Mouse (Mus musculus) limb, embryonic 11.5 days (tissue): ENCODE measurements around the gene Amy1. TPM values are rescaled to one million over a fixed set of nuclear protein-coding genes. Genes with fewer than 3 reads are reported as not detected.
"Not testable (repeated sequence)": the region's sequence is repeated elsewhere in the genome, so short reads cannot be mapped to it uniquely, and the experiment has no call there.

Experiments used
- ATAC-seq: fragments of 200-750 bp; cut with Nextera tagmentation; 2 replicates; pipeline ENCODE4 v1.8.0; 2017; ENCODE audit warnings: low read depth; ENCODE audit not compliant: insufficient number of reproducible peaks, low FRiP score, low TSS enrichment
- DNase-seq: peaks from one replicate; pipeline ENCODE4 v3.0.0-alpha.2; 2015; ENCODE audit warnings: low spot score
- H3K27ac ChIP-seq: fragments of 300-500 bp; sonication (generic); replicated peaks from 2 replicates; pipeline ENCODE4 v1.5.1; 2014; ENCODE audit warnings: low read depth, mild to moderate bottlenecking, low read length
- H3K27me3 ChIP-seq: fragments of 300-500 bp; sonication (generic); 2 replicates; pipeline ENCODE4 v1.6.1; 2014; ENCODE audit warnings: mild to moderate bottlenecking, low read length, mixed read lengths; ENCODE audit not compliant: control insufficient read depth, insufficient read depth
- H3K36me3 ChIP-seq: fragments of 300-500 bp; sonication (generic); 2 replicates; pipeline ENCODE4 v1.6.1; 2014; ENCODE audit warnings: mild to moderate bottlenecking, low read length, moderate library complexity, mixed read lengths; ENCODE audit not compliant: control insufficient read depth, insufficient read depth
- H3K4me1 ChIP-seq: fragments of 300-500 bp; sonication (generic); 2 replicates; pipeline ENCODE4 v1.6.1; 2014; ENCODE audit warnings: low read length, mixed read lengths; ENCODE audit not compliant: control insufficient read depth, insufficient read depth
- H3K4me2 ChIP-seq: fragments of 300-500 bp; sonication (generic); 2 replicates; pipeline ENCODE4 v1.6.1; 2014; ENCODE audit warnings: low read depth, mild to moderate bottlenecking, moderate library complexity; ENCODE audit not compliant: severe bottlenecking
- H3K4me3 ChIP-seq: fragments of 300-500 bp; sonication (generic); 2 replicates; pipeline ENCODE4 v1.5.1; 2014; ENCODE audit warnings: low read depth, low read length
- H3K9ac ChIP-seq: fragments of 300-500 bp; sonication (generic); 2 replicates; pipeline ENCODE4 v1.6.1; 2014; ENCODE audit warnings: mild to moderate bottlenecking, low read length
- H3K9me3 ChIP-seq: fragments of 300-500 bp; sonication (generic); 2 replicates; pipeline ENCODE4 v1.6.1; 2016; ENCODE audit warnings: low read length; ENCODE audit not compliant: control insufficient read depth
- WGBS: fragments of 180-500 bp; shearing (Covaris S2); extraction: QIAGEN DNeasy Blood & Tissue Kit; methylation state at CpG from one replicate; pipeline ENCODE4 v1.1.7; 2014; 5-methylcytosine and 5-hydroxymethylcytosine counted together
- polyA plus RNA-seq: library from polyadenylated mRNA; unstranded; fragments of >200 nt; fragmentation: Nextera tagmentation; extraction: Ambion mirVana; gene quantifications from 2 replicates; pipeline ENCODE4 v1.2.1, GENCODE M21; 2014

Gene Amy1
- polyA plus RNA-seq: 0.89 and 0.99 TPM in 2 replicates

DNA sequence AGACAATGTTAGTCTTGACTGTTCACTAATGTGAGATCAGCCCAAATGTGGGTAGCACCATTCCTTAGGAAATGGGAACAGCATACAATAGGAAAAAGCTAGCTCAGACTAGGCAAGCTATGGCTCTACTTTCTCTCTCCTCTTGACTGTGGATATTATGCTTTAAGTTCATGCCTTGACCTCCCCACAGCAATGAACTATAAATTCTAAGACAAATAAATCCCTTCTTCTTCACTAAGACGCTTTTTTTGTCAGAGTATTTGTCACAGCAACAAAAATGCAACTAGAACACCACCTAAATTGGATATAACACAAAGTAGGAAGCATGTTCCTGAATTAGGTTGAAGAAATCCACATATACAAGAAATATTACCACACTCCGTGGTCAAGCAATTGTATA is at the start of gene Amy1:
Gene Amy1, minus strand, starts transcription at position 101 of the 400 bp plus-strand sequence.
- no peak for DNase-seq
- Histone ChIP-seq H3K27me3 (no peaks in the 10 kb centered on the region), H3K4me2 (no peak within 1 kb of the TSS), H3K36me3 (peaks cover under 1% of the 10 kb centered on the region; the same call in 1 of the 2 replicates), H3K4me1 (no peaks in the 10 kb centered on the region), H3K9me3 (no peaks in the 10 kb centered on the region), H3K4me3 (no peak within 1 kb of the TSS), H3K9ac (no peak within 1 kb of the TSS), H3K27ac (no peak within 1 kb of the TSS)
- WGBS: 92% methylated on average over 2 of the region's 2 CpGs
- no peak for ATAC-seq

DNA sequence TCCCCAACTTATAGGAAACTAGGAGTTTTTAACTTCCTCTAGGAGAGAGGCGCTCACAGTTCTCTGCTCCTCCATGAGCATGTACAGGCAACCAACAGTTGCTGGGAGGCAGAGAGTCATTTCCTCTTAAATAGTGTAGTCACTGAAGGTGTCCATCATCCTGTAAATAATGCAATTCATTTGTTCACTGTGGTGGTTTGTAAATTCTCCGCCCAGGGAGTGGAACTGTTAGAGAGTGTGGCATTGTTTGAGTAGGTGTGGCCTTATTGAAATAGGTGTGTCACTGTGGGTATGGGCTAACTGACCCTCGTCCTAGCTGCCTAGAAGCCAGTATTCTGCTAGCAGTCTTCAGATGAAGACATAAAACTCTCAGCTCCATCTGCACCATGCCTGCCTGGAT is 47.8 kb upstream of the Amy1 start:
- 80% methylated on average over 3 of the region's 3 CpGs for WGBS

GRCm38 (mm10) chr3:113651386-113651785 is 44.9 kb upstream of the Amy1 start:
- 56% methylated on average over 3 of the region's 3 CpGs for WGBS
- H3K27ac ChIP-seq, ATAC-seq, H3K9ac ChIP-seq, DNase-seq, H3K4me3 ChIP-seq, H3K9me3 ChIP-seq, H3K4me2 ChIP-seq, H3K36me3 ChIP-seq, H3K4me1 ChIP-seq, H3K27me3 ChIP-seq: not testable (repeated sequence)

More for the DNA sequence above, 47.8 kb upstream of the Amy1 start:
- Histone ChIP-seq H3K9me3 (no peaks in the 10 kb centered on the region), H3K36me3 (no peaks in the 10 kb centered on the region), H3K4me3 (no peak overlapping the region), H3K27ac (no peak overlapping the region), H3K4me2 (no peak overlapping the region), H3K4me1 (no peaks in the 10 kb centered on the region), H3K27me3 (no peaks in the 10 kb centered on the region), H3K9ac (no peak overlapping the region)
- DNase-seq (no peak), ATAC-seq (no peak)

GRCm38 (mm10) chr3:113639545-113639944 is 33.0 kb upstream of the Amy1 start:
- Histone ChIP-seq H3K36me3 (no peaks in the 10 kb centered on the region), H3K4me2 (no peak overlapping the region), H3K27ac (no peak overlapping the region), H3K4me3 (no peak overlapping the region), H3K4me1 (no peaks in the 10 kb centered on the region), H3K9ac (no peak overlapping the region), H3K27me3 (no peaks in the 10 kb centered on the region), H3K9me3 (no peaks in the 10 kb centered on the region)
- DNase-seq: no peak
- WGBS: 84% methylated on average over 1 of the region's 1 CpGs
- ATAC-seq: no peak

DNA sequence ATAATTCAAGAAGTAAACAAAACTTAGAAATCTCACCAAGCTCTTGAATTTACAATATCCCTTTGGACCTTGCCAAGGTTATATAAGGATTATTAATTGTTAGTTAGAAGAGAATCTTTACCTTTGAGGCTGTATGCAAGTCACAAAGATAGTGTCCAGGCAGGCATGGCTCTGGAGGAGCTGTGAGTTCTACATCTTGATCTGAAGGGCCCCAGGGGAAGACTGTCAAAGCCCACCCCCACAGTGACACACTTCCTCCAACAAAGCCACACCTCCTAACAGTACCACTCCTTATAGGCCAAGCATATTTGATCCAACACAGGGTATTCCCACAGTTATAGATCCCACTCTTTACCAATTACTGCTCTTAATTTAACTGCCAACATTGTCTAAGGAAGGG is 27.7 kb upstream of the Amy1 start:
- no peaks in the 10 kb centered on the region for H3K27me3 ChIP-seq
- no peaks in the 10 kb centered on the region for H3K9me3 ChIP-seq
- H3K36me3 ChIP-seq: no peaks in the 10 kb centered on the region
- H3K4me1 ChIP-seq: no peaks in the 10 kb centered on the region
- no peak overlapping the region for H3K9ac ChIP-seq
- no peak overlapping the region for H3K27ac ChIP-seq
- DNase-seq: no peak
- H3K4me3 ChIP-seq: no peak overlapping the region
- ATAC-seq: no peak
- H3K4me2 ChIP-seq: no peak overlapping the region

DNA sequence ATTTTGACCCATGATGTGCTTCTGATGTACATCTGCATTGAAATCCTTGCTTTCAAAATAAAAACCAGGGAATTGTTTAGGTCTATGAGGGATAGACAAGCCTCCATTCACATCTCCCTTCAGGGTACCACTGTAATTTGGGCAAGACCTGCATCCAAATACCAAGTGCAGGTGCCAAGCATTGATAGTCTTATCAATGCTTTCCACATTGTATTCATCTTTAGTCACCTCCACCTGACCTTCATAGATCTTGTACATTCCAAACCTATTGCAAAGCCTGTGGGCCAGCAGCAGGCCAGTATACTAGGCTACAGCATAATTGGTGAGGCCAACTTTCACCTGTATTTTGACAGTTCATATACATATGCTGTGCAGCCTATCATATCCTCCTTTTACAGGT is 25.1 kb upstream of the Amy1 start:
- ATAC-seq: no peak
- Histone ChIP-seq H3K4me3 (no peak overlapping the region), H3K9me3 (no peaks in the 10 kb centered on the region), H3K36me3 (no peaks in the 10 kb centered on the region), H3K27ac (no peak overlapping the region), H3K4me1 (no peaks in the 10 kb centered on the region), H3K4me2 (no peak overlapping the region), H3K27me3 (no peaks in the 10 kb centered on the region), H3K9ac (no peak overlapping the region)
- no peak for DNase-seq

DNA sequence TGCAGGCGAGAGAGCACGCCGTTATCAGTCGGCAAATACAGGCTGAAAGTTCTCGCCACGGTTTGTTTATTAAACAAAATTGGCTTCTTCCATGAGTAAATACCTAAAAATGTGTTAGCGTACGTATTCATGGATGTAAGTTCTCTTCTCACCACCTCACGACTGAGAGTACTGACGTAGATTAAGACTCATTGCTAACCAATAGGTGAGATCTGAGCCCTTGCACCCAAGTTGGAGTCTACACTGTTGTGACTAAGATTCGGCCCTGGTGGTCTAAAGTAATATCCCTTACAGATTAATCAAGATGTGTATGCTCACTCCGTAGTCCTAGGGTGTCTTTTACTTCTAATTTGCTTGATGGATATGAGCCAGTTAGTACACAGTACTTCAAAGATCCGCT is 24.1 kb upstream of the Amy1 start:
- Histone ChIP-seq H3K9me3 (no peaks in the 10 kb centered on the region), H3K4me1 (no peaks in the 10 kb centered on the region), H3K9ac (peak overlapping the region; percentile 83), H3K4me2 (peak overlapping the region; percentile 50), H3K27me3 (no peaks in the 10 kb centered on the region), H3K27ac (peak overlapping the region; percentile 92), H3K4me3 (peak overlapping the region; percentile 51), H3K36me3 (no peaks in the 10 kb centered on the region)
- DNase-seq (no peak), ATAC-seq (no peak)
- WGBS: 18% methylated on average over 13 of the region's 13 CpGs

GRCm38 (mm10) chr3:113629606-113630359 is 23.3 kb upstream of the Amy1 start, which contains the start of gene Rnpc3:
Rnpc3 (minus strand) TSS chr3:113630149.
- peak within 1 kb of the TSS; percentile 92 for H3K27ac ChIP-seq
- H3K36me3 ChIP-seq: no peaks in the 10 kb centered on the region
- ATAC-seq: peak; percentile 98
- H3K4me2 ChIP-seq: peak within 1 kb of the TSS; percentile 50
- no peaks in the 10 kb centered on the region for H3K9me3 ChIP-seq
- H3K9ac ChIP-seq: peak within 1 kb of the TSS; percentile 83
- H3K27me3 ChIP-seq: no peaks in the 10 kb centered on the region
- H3K4me3 ChIP-seq: peak within 1 kb of the TSS; percentile 51
- no peaks in the 10 kb centered on the region for H3K4me1 ChIP-seq
- under 1% methylated on average over 62 of the region's 70 CpGs for WGBS
- peak; percentile 97 for DNase-seq

GRCm38 (mm10) chr3:113590844-113591243 is 15.7 kb downstream of the Amy1 start:
- WGBS: 74% methylated on average over 1 of the region's 1 CpGs
- ATAC-seq (no peak), DNase-seq (no peak)
- Histone ChIP-seq H3K4me2 (no peak overlapping the region), H3K36me3 (no peaks in the 10 kb centered on the region), H3K4me3 (no peak overlapping the region), H3K27me3 (no peaks in the 10 kb centered on the region), H3K9me3 (no peaks in the 10 kb centered on the region), H3K4me1 (no peaks in the 10 kb centered on the region), H3K27ac (no peak overlapping the region), H3K9ac (no peak overlapping the region)
